Mouse (Mus musculus) heart, adult 9 months (tissue): ENCODE measurements around the gene Gpam.
A peak's percentile ranks its signal among the peaks of the same experiment; 100 is the strongest.

Experiments used
- DNase-seq, 2 experiments: peaks; one replicate each; pipeline ENCODE4 v3.0.0; 2022; ENCODE audit warnings: low spot score in 2 of 2

Gpam gene

GRCm38 (mm10) chr19:55061951-55062350, 65.1 kb downstream of the Gpam start:
- DNase-seq: no peak

GRCm38 (mm10) chr19:55061447-55061901, 65.6 kb downstream of the Gpam start:
- DNase-seq: no peak

DNA sequence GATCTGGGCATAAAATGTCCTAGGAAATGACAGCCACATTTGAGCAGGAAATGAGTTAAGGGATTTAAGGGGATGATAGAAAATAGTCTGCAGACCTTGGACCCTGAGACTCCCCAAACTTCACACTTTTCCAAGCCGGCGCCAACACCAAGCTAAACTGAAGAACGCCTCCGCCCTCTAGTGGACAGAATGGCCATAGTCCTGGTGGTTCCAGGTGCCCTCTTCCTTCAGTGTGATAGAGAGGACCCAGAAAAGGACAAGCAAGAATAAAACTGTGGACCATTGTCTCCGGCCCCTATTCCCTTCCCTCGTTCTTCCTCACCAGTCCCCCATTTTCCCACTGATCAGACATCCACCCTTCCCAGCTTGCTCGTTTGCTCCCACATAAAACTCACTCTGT, 66.1 kb downstream of the Gpam start:
- peak in 1 of 2 experiments; percentile 41 for DNase-seq

DNA sequence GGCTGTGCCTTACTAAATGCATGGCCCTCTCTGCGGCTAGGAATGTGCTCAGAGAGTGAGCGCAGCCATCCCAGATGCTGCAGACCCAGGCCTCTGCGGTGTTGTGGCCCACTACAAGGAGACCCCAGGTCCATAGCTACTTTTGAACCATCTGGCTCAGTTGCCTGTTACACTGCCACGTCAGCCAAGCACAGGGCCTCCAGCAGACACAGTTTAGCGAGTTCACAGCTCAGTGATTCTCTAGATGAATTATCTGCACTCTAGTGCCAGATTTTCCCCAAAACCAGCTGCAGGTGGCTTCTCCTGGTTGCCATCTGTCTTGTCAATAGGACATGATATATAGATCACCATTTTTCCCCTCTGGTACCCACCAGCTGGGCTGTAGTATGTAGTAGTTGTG, 69.6 kb downstream of the Gpam start:
- DNase-seq: no peak

GRCm38 (mm10) chr19:55055634-55056269, 71.3 kb downstream of the Gpam start:
- DNase-seq: no peak

DNA sequence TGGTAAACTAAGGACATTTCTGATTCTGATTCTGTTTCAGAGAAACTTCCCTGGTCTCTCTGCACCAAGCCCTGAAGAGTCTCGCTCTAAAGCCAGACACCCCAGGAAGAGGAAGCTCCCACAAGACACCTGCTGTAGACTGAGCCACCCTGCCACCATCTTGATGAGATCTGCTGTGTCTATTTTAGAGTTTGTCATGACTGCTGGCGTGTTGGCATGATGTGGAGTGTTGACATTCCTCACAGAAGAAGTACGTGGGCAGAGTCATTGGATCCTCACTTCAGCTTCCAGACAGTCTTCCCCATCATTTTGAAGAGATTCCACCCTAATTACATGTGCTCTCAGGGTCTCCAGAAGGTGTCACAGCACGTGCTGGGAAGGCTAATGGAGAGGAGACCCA, 73.9 kb downstream of the Gpam start:
- DNase-seq: no peak

DNA sequence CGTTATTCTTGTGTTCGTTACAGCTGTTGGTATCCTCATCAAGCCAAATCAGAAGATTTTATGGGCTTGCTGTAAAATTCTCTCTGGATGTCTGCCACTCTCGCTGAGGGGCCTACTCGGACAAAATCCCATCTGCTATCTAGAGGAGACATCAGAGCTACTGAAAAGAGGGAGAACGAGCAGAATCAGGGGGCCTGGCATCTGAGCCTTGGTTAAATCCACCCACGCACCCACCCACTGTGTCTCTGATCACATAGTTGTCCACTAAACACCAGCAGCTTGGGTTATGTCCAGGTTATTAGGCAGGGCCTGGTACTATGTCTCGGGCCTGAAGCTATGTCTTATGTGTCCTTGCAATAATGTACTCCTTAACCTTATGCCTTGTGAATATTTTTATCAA, 89.6 kb downstream of the Gpam start:
- DNase-seq: no peak

GRCm38 (mm10) chr19:55018872-55019271, 108.2 kb downstream of the Gpam start:
- no peak for DNase-seq
